Mouse (Mus musculus) C2C12 (cell line): ENCODE results near the gene Tomm70a. TPM values are rescaled to one million over a fixed set of nuclear protein-coding genes. Genes with fewer than 3 reads are reported as not detected.

ENCODE experiments used
- H3K27me3 ChIP-seq: one replicate; pipeline ENCODE4 v1.6.1; 2011; ENCODE audit not compliant: control insufficient read depth, insufficient read depth, insufficient read length
- H3K36me3 ChIP-seq: one replicate; pipeline ENCODE4 v1.6.1; 2011; ENCODE audit not compliant: control insufficient read depth, insufficient read depth
- H3K4me3 ChIP-seq: one replicate; pipeline ENCODE4 v1.5.1; 2011; ENCODE audit warnings: mild to moderate bottlenecking, control low read depth; ENCODE audit not compliant: poor library complexity, insufficient read depth, severe bottlenecking
- H3K79me2 ChIP-seq: one replicate; pipeline ENCODE4 v1.6.1; 2011; ENCODE audit not compliant: control insufficient read depth, insufficient read depth
- H3K79me3 ChIP-seq: one replicate; pipeline ENCODE4 v1.6.1; 2011; ENCODE audit warnings: low read depth, control low read depth
- H3ac ChIP-seq: one replicate; pipeline ENCODE3; 2011; ENCODE audit warnings: low read depth; ENCODE audit not compliant: control insufficient read depth, insufficient read length
- CEBPB ChIP-seq: IDR thresholded peaks from one replicate; pipeline ENCODE4 v1.6.1; 2011; ENCODE audit warnings: low read depth, mild to moderate bottlenecking, control low read depth, moderate library complexity
- CTCF ChIP-seq: IDR thresholded peaks from one replicate; pipeline ENCODE4 v1.5.1; 2011; ENCODE audit not compliant: control insufficient read depth, insufficient read depth, insufficient read length
- FOSL1 ChIP-seq: IDR thresholded peaks from one replicate; pipeline ENCODE4 v1.8.0; 2011; ENCODE audit warnings: mild to moderate bottlenecking, low read length; ENCODE audit not compliant: poor library complexity, insufficient read depth, severe bottlenecking
- MAX ChIP-seq: IDR thresholded peaks from one replicate; pipeline ENCODE4 v1.6.1; 2011; ENCODE audit warnings: mild to moderate bottlenecking, control low read depth
- MYOD1 ChIP-seq: IDR thresholded peaks from one replicate; pipeline ENCODE4 v1.6.1; 2011; ENCODE audit warnings: low read depth; ENCODE audit not compliant: control insufficient read depth, insufficient read length
- MYOG ChIP-seq: IDR thresholded peaks from one replicate; pipeline ENCODE4 v1.6.1; 2011; ENCODE audit not compliant: control insufficient read depth, insufficient read length; ENCODE audit errors: extremely low read depth
- USF1 ChIP-seq: IDR thresholded peaks from one replicate; pipeline ENCODE4 v1.6.1; 2011; ENCODE audit warnings: low read depth, mild to moderate bottlenecking, control low read depth, moderate library complexity
- polyA plus RNA-seq: library from polyadenylated mRNA; unstranded; fragments of >200 nt; fragmentation: generic; extraction: Trizol; gene quantifications from one replicate; pipeline ENCODE4 v1.2.1, GENCODE M21; 2012; ENCODE audit warnings: missing spikeins

Gene Tomm70a
- polyA plus RNA-seq, 1 experiment = 27.4 TPM

DNA sequence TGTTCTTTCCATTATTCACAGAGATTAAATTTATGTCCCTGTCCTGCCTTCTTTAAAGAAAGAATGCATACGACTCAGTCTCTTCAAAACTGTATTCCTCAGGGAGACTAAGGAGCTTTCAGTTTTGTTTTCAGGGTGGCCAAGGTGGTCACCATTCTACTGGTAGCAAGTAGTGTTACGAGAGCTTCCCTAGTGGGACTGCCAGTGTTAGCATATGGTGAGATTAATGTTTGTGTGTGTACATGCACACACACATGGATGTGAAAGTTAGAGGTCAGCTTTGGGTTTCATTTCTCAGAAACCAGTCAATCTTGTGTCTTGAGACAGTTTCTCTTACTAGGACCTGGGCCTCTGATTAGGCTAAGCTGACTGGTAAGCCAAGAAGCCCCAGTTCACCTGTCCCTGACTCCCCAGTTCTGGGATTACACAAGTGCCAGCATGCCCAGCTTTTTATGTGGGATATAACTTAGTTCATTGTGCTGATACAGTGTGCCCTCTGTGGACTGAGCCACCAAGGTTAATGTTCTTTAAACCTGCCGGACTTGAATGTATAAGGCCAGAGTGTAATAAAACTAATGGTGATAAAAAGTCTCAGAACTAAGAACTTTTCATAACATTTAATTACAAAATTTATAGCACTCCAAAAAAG lies 9.4 kb downstream of the Tomm70a start:
- Histone ChIP-seq H3K79me3 (peaks cover 92% of the 10 kb centered on the region), H3K36me3 (peaks cover 66% of the 10 kb centered on the region), H3ac (no peak overlapping the region)

DNA sequence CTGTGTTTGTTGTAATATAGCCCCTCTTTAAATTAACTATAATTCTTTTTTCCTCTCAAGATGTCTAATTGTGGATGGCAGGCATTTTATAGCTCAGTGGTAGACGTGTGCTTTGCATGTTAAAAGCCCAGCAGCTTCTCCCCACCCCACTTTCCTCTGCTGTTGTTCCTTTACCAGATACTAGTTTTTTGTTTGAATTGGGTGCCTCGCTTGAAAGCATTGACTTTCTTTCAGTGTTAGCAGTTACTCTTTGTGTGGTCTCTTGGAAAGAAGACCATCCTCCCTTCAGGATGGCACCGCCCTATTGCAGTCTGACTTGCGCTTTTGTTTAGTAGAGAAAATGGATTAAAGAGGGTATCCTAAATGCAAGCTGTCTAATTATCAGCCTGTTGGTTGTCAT lies 10.0 kb downstream of the Tomm70a start:
- Histone ChIP-seq H3K4me3 (no peak overlapping the region), H3K27me3 (no peaks in the 10 kb centered on the region)

More for the DNA sequence above, 9.4 kb downstream of the Tomm70a start:
- H3K4me3 ChIP-seq = no peak overlapping the region
- peaks cover 100% of the 10 kb centered on the region for H3K79me2 ChIP-seq
- no peak for TF ChIP-seq USF1
- no peak for TF ChIP-seq MAX
- TF ChIP-seq CEBPB = no peak
- TF ChIP-seq MYOG = no peak
- no peak for TF ChIP-seq FOSL1
- TF ChIP-seq MYOD1 = no peak
- no peak for TF ChIP-seq CTCF
- H3K27me3 ChIP-seq = no peaks in the 10 kb centered on the region

DNA sequence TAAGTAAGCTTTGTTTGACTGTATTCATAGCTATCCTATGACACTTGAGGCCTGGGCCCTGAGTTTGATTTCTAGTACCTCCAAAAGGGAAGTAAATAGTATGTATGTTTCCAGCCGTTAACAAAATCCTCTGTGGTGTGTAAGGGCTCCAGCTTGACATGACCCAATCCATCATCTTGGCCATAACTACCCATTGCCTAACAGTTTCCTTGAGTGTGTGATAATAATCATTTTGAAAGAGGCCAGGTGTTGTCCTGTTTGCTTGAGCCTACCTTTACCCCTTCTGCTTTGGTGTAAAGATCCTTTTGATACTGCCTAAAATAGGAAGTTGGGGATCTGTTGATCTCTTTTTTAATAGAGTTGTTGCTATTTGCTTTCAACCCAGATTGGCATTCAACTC lies 10.8 kb downstream of the Tomm70a start:
- TF ChIP-seq FOSL1 (no peak), CTCF (no peak), MYOD1 (no peak), CEBPB (no peak)
- H3K79me2 ChIP-seq = peaks cover 93% of the 10 kb centered on the region

More for the DNA sequence above, 10.0 kb downstream of the Tomm70a start:
- Histone ChIP-seq H3K36me3 (peaks cover 68% of the 10 kb centered on the region), H3K79me2 (peaks cover 100% of the 10 kb centered on the region), H3ac (no peak overlapping the region), H3K79me3 (peaks cover 88% of the 10 kb centered on the region)
- TF ChIP-seq FOSL1 = no peak
- TF ChIP-seq MYOG = no peak
- no peak for TF ChIP-seq CEBPB
- no peak for TF ChIP-seq USF1
- no peak for TF ChIP-seq MAX
- no peak for TF ChIP-seq MYOD1
- no peak for TF ChIP-seq CTCF

GRCm38 (mm10) chr16:57133611-57134010 lies 12.1 kb downstream of the Tomm70a start:
- Histone ChIP-seq H3ac (no peak overlapping the region), H3K4me3 (no peak overlapping the region), H3K36me3 (peaks cover 77% of the 10 kb centered on the region), H3K79me2 (peaks cover 80% of the 10 kb centered on the region), H3K79me3 (peaks cover 71% of the 10 kb centered on the region), H3K27me3 (no peaks in the 10 kb centered on the region)
- no peak for TF ChIP-seq CTCF
- TF ChIP-seq CEBPB = no peak
- no peak for TF ChIP-seq MYOG
- TF ChIP-seq MAX = no peak
- no peak for TF ChIP-seq FOSL1
- TF ChIP-seq MYOD1 = no peak
- no peak for TF ChIP-seq USF1

More for the DNA sequence above, 10.8 kb downstream of the Tomm70a start:
- Histone ChIP-seq H3K36me3 (peaks cover 68% of the 10 kb centered on the region), H3K4me3 (no peak overlapping the region), H3ac (no peak overlapping the region), H3K79me3 (peaks cover 81% of the 10 kb centered on the region), H3K27me3 (no peaks in the 10 kb centered on the region)

GRCm38 (mm10) chr16:57144741-57145140 lies 23.2 kb downstream of the Tomm70a start:
- peaks cover 90% of the 10 kb centered on the region for H3K36me3 ChIP-seq

DNA sequence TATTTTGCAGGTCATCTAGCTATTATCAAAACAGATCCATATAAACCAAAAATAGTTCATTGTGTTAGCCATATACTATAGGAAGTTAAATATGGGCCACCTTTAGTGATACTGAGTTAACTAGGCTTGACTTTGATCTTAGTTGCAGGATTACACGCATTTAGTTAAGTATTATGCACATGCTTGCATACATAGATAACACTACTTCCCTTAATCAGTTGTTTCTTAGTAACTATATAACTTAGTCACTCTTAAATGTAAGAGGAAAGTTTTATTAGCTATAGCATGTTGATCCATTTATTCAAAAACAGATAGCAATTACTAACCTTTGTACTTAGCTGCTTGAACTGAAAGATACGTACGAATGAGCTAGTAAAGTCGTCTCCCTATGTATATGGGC lies 29.9 kb downstream of the Tomm70a start:
- Histone ChIP-seq H3ac (no peak overlapping the region), H3K79me2 (no peaks in the 10 kb centered on the region), H3K79me3 (no peaks in the 10 kb centered on the region), H3K36me3 (peaks cover 91% of the 10 kb centered on the region), H3K27me3 (no peaks in the 10 kb centered on the region), H3K4me3 (no peak overlapping the region)
- TF ChIP-seq MYOD1 (no peak), USF1 (no peak), FOSL1 (no peak), MYOG (no peak), CTCF (no peak), CEBPB (no peak), MAX (no peak)

More at GRCm38 (mm10) chr16:57144741-57145140, 23.2 kb downstream of the Tomm70a start:
- no peaks in the 10 kb centered on the region for H3K79me2 ChIP-seq
- no peak overlapping the region for H3ac ChIP-seq
- no peaks in the 10 kb centered on the region for H3K79me3 ChIP-seq
- H3K4me3 ChIP-seq = no peak overlapping the region
- H3K27me3 ChIP-seq = no peaks in the 10 kb centered on the region
- TF ChIP-seq CTCF (no peak), CEBPB (no peak), FOSL1 (no peak), USF1 (no peak), MYOD1 (no peak)
